Mouse (Mus musculus) splenic B cell, adult 2 months (primary cell): ENCODE measurements around the gene Btbd8.

Experiments
- DNase-seq: peaks from one replicate; pipeline ENCODE4 v3.0.0-alpha.2; 2011; ENCODE audit warnings: low read depth, low spot score
- H3K27me3 ChIP-seq: 2 replicates; pipeline ENCODE4 v1.6.1; 2012; ENCODE audit warnings: mild to moderate bottlenecking, low read length, moderate library complexity, mixed read lengths; ENCODE audit not compliant: control insufficient read depth, poor library complexity, insufficient read depth, severe bottlenecking
- H3K36me3 ChIP-seq: 2 replicates; pipeline ENCODE4 v1.6.1; 2012; ENCODE audit warnings: mild to moderate bottlenecking, low read length, moderate library complexity, mixed read lengths; ENCODE audit not compliant: control insufficient read depth, poor library complexity, insufficient read depth, severe bottlenecking

The Btbd8 gene

DNA sequence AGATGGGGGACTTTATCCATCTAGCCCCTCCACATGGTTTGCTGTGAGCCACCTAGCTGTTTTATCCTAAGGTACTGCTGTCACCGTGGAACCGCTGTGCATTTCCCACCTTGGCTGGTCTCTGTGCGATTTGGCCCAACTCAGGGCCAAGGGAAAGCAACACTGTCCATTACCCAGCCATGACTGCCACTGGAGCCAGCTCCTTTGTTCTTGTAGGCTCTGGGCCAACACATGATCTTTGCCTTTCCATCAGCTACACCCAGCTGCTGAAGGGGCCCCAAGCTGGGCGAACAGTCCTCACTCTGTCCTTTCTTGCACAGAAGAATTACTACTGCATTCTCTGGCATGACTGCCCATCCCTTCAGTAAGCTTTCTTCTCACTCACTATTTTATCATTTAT is 80.8 kb downstream of the Btbd8 start:
- H3K27me3 ChIP-seq = no peaks in the 10 kb centered on the region
- no peak for DNase-seq

GRCm38 (mm10) chr5:107521386-107521785 is 83.6 kb downstream of the Btbd8 start:
- no peaks in the 10 kb centered on the region for H3K36me3 ChIP-seq
- H3K27me3 ChIP-seq = no peaks in the 10 kb centered on the region
- DNase-seq = no peak

More for the DNA sequence above, 80.8 kb downstream of the Btbd8 start:
- H3K36me3 ChIP-seq = no peaks in the 10 kb centered on the region

DNA sequence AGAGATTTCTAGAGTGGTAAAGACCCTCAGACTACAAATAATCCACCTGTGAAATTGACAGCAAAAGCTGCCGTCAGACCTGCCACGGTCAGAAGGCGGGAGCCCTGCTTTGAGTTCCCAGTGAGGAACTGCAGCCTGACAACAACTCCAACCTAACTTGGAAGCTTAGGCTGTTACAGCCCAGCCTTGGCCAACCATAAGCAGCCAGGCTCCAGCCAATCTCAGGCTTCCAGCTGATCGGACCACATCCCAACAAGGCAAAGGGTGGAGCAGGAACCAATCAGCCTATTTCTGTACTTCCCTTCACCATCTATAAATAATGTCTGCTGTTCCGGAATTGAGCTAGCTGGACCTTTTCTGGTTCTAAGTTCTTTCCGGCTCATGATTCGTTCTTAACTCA is 84.1 kb downstream of the Btbd8 start:
- Histone ChIP-seq H3K27me3 (no peaks in the 10 kb centered on the region), H3K36me3 (no peaks in the 10 kb centered on the region)
- DNase-seq = no peak

DNA sequence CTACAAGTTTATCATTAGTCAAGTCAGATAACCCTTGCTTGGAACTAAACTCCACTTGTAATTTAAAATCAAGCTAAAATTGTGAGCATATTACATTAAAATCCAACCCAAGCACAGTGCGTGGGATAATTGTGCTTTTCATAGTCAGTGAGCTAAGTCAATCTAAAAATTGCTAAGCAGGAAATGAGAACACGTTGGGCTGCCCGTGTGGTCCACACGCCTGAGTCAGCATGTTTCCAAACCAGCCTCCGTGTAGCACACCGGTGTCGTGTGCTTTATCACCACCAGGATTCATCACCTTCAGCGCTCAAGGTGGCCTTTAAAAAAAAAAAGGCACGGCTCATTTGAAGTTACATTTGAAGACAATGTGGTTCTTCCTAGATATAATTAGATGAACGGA is 86.5 kb downstream of the Btbd8 start:
- no peaks in the 10 kb centered on the region for H3K36me3 ChIP-seq
- DNase-seq = peak; percentile 32
- H3K27me3 ChIP-seq = no peaks in the 10 kb centered on the region

- DNase-seq = no peak
- Histone ChIP-seq H3K36me3 (no peaks in the 10 kb centered on the region), H3K27me3 (no peaks in the 10 kb centered on the region)
Measured at GRCm38 (mm10) chr5:107528856-107529255, 91.1 kb downstream of the Btbd8 start.

DNA sequence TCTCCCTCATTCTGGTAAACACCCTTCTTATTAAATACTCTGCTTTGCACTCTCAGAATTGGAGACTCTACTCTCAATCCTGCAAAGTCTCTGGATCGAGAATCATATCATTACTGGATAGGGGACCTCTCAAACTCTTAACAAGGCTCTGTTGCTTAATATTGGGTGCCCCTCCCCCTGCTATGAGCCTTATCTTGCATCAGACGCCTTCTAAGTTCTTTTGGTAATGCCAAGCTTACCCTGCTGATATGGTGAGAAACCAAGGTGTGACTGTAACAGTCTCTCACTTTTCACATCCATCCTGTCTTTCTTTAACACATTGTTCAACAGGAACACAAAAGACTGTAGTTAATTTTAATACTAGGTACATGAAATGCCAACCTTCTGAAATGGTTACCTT is 95.8 kb downstream of the Btbd8 start:
- no peak for DNase-seq
- Histone ChIP-seq H3K27me3 (no peaks in the 10 kb centered on the region), H3K36me3 (no peaks in the 10 kb centered on the region)

DNA sequence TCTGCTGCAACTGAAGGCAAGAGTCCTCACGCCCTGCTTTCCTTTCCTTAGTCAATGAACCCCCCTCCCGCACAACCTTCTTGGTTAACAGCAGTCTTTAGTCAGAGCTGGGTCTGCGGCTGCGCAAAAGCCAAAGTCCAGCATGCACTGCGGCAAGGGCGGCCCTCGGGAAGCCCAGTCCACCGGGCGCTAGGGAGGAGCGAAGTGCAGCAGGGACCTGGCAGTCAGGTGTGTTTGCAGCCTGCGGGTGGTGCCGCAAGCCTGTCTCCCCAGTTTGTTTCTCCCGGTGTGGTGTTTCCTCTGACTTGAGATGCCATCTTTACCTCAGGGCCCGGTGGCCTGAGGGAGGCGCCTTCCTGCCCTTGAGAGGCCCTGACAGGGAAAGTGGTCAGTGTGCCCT is 96.8 kb downstream of the Btbd8 start, which contains the start of gene 1700028K03Rik:
1700028K03Rik (plus strand) TSS at position 129 of the 400 bp plus-strand sequence.
- Histone ChIP-seq H3K36me3 (no peaks in the 10 kb centered on the region), H3K27me3 (no peaks in the 10 kb centered on the region)
- DNase-seq = peak; percentile 3

- Histone ChIP-seq H3K36me3 (no peaks in the 10 kb centered on the region), H3K27me3 (no peaks in the 10 kb centered on the region)
- no peak for DNase-seq
Measured at GRCm38 (mm10) chr5:107541696-107542095, 103.9 kb downstream of the Btbd8 start.

DNA sequence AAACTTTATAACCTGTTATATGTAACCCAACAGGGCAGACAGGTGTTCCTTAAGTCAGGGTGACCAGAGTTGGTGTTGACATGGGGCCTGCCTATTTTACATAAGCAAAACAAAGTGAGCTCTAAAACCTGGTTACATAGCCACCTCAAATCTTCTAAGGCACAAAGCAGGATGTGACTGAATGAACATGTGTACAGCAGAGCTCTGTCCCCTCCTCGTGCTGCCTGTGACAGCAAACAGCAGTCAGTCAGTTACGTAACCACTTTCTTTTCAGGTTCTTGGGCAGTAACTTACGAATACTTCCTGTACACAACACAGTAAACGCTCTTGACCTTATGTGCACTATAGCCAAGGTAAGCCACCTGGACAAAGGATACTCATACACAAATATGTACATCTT is 108.1 kb downstream of the Btbd8 start:
- H3K27me3 ChIP-seq = no peaks in the 10 kb centered on the region
- 0 out of 2 replicates have a peak, but pooled peaks cover 1% of the 10 kb centered on the region for H3K36me3 ChIP-seq
- DNase-seq = no peak

- no peak for DNase-seq
- no peaks in the 10 kb centered on the region for H3K27me3 ChIP-seq
- H3K36me3 ChIP-seq = peaks cover 2% of the 10 kb centered on the region; the same call in 1 of the 2 replicates
Measured at GRCm38 (mm10) chr5:107547955-107548354, 110.2 kb downstream of the Btbd8 start.

GRCm38 (mm10) chr5:107548444-107548843 is 110.6 kb downstream of the Btbd8 start:
- no peak for DNase-seq
- Histone ChIP-seq H3K27me3 (no peaks in the 10 kb centered on the region), H3K36me3 (peaks cover 4% of the 10 kb centered on the region; the same call in 1 of the 2 replicates)

GRCm38 (mm10) chr5:107554336-107554735 is 116.5 kb downstream of the Btbd8 start:
- no peak for DNase-seq
- Histone ChIP-seq H3K27me3 (no peaks in the 10 kb centered on the region), H3K36me3 (peaks cover 4% of the 10 kb centered on the region)

DNA sequence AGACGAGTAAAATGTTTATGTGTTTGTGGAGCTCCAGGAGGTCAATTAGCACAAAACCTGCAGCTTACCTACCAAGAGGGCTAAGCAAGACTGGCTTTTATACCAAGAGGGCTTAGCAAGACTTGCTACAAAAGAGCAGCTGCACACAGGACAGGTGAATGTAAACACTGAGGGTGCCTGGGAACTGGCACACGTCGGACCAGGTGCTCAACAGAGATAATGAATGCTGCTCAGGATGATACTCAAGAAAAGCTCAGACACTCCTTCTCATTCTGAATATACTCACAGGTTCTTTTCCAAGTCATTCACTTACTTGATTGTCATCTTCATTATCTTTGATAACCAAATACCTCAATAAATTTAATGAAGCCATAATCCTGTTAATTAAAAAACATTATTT is 119.2 kb downstream of the Btbd8 start:
- Histone ChIP-seq H3K36me3 (peaks cover 5% of the 10 kb centered on the region), H3K27me3 (no peaks in the 10 kb centered on the region)
- DNase-seq = no peak
